Mouse (Mus musculus) bone marrow macrophage, adult 2 months (primary cell): ENCODE data around the gene Tmem120b. TPM values are rescaled to one million over a fixed set of nuclear protein-coding genes. Genes with fewer than 3 reads are reported as not detected.
"Not testable (repeated sequence)": the region's sequence is repeated elsewhere in the genome, so short reads cannot be mapped to it uniquely, and the experiment has no call there.

Experiments used
- H3K27ac ChIP-seq: 2 replicates; pipeline ENCODE4 v1.5.1; 2012; ENCODE audit warnings: low read depth, low read length; ENCODE audit not compliant: insufficient read depth
- H3K4me1 ChIP-seq: 2 replicates; pipeline ENCODE4 v1.6.1; 2012; ENCODE audit warnings: low read length; ENCODE audit not compliant: control insufficient read depth, insufficient read depth
- H3K4me3 ChIP-seq: 2 replicates; pipeline ENCODE4 v1.5.1; 2012; ENCODE audit warnings: mild to moderate bottlenecking, low read length, moderate library complexity; ENCODE audit not compliant: insufficient read depth
- CTCF ChIP-seq: IDR thresholded peaks from 2 replicates; pipeline ENCODE4 v1.5.1; 2012; ENCODE audit warnings: low read depth, mild to moderate bottlenecking, low read length, moderate library complexity
- POLR2A ChIP-seq: IDR thresholded peaks from 2 replicates; pipeline ENCODE4 v1.6.1; 2012; ENCODE audit warnings: mild to moderate bottlenecking, low read depth, low read length, borderline replicate concordance
- polyA plus RNA-seq: library from polyadenylated mRNA; stranded (reverse); fragments of >200 nt; gene quantifications from 2 replicates; pipeline ENCODE4 v1.2.4, GENCODE M21; 2012; ENCODE audit not compliant: missing spikeins, insufficient read depth, insufficient read length

Tmem120b gene
- polyA plus RNA-seq, 1 experiment, result 4.3 TPM

DNA sequence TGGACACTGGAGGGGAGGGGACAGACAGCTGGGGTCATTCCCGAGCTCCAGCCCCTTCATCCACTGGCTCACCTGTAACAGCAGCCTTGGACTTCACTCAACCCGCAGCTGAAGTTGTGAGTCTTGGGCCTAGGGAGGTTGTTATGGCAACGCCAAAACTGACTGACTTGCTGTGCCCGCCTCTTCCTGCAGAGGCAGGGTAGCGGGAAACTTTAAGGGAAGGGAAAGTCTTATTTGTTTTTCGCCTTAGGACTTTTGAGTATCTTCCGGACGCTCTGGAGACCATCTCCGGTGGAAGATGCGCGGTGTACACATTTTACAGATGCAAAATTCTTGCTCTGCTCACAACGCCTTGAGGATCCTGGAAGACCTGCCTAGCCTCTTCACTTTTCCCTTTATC, 18.9 kb upstream of the Tmem120b start:
- H3K27ac ChIP-seq, result no peak overlapping the region
- no peak overlapping the region for H3K4me3 ChIP-seq
- TF ChIP-seq POLR2A, result no peak
- no peak for TF ChIP-seq CTCF
- H3K4me1 ChIP-seq, result no peaks in the 10 kb centered on the region

- H3K4me1 ChIP-seq, result no peaks in the 10 kb centered on the region
- H3K4me3 ChIP-seq, result no peak overlapping the region
- H3K27ac ChIP-seq, result no peak overlapping the region
- TF ChIP-seq CTCF, result no peak
These were observed 17.3 kb upstream of the Tmem120b start for GRCm38 (mm10) chr5:123050918-123051317.

- Histone ChIP-seq H3K4me1 (no peaks in the 10 kb centered on the region), H3K4me3 (no peak overlapping the region), H3K27ac (no peak overlapping the region)
- TF ChIP-seq POLR2A (no peak), CTCF (no peak)
These were observed 16.5 kb upstream of the Tmem120b start for GRCm38 (mm10) chr5:123051736-123052135.

DNA sequence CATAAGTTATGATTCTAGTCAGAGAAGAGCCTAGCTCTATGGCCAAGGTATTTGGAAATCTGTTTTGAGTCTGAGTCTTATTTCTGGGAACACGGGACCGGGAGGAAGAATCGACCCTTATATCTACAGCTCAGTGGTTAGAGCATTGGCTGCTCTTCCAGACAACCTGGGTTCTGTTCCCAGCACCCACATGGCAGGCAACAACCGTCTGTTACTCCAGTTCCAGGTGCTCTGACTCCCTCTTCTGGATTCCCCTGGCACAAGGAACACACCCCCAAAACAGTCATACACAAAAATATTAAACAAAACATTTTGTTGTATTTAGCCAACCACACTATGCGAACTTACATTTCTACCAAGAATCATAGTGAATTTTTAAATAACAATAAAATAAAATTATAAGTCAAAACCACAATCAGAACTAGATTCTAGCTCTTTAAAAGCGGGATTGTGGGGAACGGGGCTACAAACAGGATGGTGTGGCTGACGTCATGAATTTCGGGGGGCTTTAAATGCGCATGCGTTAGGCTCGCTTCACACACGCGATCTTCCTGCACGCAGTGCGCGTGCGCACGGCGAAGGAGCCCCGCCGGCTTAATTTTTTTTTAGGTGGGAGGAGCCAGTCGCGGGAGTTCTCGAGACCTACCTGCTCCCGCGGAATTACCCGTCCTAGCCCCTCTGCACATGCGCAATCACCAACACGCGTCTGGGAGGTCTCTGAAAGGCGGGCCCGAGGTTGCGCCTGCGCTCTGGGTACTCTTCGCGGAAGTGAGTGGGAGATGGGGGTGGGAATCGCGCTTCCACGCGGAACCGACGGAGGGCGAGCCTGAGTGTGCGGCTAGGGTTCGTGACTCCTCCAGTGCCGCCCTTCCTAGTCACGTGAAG, 10.6 kb upstream of the Tmem120b start:
- H3K4me1 ChIP-seq, result peaks cover 22% of the 10 kb centered on the region
- TF ChIP-seq POLR2A, result no peak
- TF ChIP-seq CTCF, result no peak
- H3K4me3 ChIP-seq, result peak overlapping the region; percentile 50
- H3K27ac ChIP-seq, result peak overlapping the region; percentile 78

- Histone ChIP-seq H3K4me3 (peak overlapping the region; percentile 50), H3K27ac (peak overlapping the region; percentile 78), H3K4me1 (peaks cover 22% of the 10 kb centered on the region)
- no peak for TF ChIP-seq CTCF
- TF ChIP-seq POLR2A, result no peak
These were observed 9.7 kb upstream of the Tmem120b start for GRCm38 (mm10) chr5:123058251-123059102.

GRCm38 (mm10) chr5:123059757-123060520, 8.3 kb upstream of the Tmem120b start:
- no peak overlapping the region for H3K27ac ChIP-seq
- no peak overlapping the region for H3K4me3 ChIP-seq
- no peak for TF ChIP-seq POLR2A
- peak; percentile 51 for TF ChIP-seq CTCF

GRCm38 (mm10) chr5:123060706-123061401, 7.4 kb upstream of the Tmem120b start:
- TF ChIP-seq CTCF (no peak), POLR2A (no peak)
- H3K27ac ChIP-seq, result no peak overlapping the region
- no peak overlapping the region for H3K4me3 ChIP-seq

More at GRCm38 (mm10) chr5:123059757-123060520, 8.3 kb upstream of the Tmem120b start:
- H3K4me1 ChIP-seq, result peaks cover 22% of the 10 kb centered on the region

DNA sequence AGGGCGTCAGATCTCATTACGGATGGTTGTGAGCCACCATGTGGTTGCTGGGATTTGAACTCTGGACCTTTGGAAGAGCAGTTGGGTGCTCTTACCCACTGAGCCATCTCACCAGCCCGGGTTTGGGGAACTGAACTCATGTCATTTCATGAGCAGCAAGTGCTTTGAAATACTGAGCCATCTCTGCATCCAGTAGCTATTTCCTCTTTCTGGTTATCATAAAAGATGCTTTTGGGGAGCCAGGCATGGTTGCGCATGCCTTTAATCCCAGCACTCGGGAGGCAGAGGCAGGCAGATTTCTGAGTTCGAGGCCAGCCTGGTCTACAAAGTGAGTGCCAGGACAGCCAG, 6.8 kb upstream of the Tmem120b start:
- not testable (repeated sequence) for H3K27ac ChIP-seq, H3K4me3 ChIP-seq
- H3K4me1 ChIP-seq, result peaks cover 22% of the 10 kb centered on the region

More at GRCm38 (mm10) chr5:123060706-123061401, 7.4 kb upstream of the Tmem120b start:
- peaks cover 22% of the 10 kb centered on the region for H3K4me1 ChIP-seq

GRCm38 (mm10) chr5:123063141-123063540, 5.1 kb upstream of the Tmem120b start:
- TF ChIP-seq POLR2A, result no peak
- TF ChIP-seq CTCF, result no peak

More at GRCm38 (mm10) chr5:123063141-123063540, 5.1 kb upstream of the Tmem120b start:
- Histone ChIP-seq H3K27ac (no peak overlapping the region), H3K4me1 (peaks cover 19% of the 10 kb centered on the region), H3K4me3 (no peak overlapping the region)
